Mouse (Mus musculus): ENCODE measurements around the gene Pgbd5. TPM values are rescaled to one million over a fixed set of nuclear protein-coding genes. Genes with fewer than 3 reads are reported as not detected.

Pgbd5 gene
- polyA plus RNA-seq (2012; rRNA removed), result 7.0 and 7.1 TPM in 2 replicates

GRCm38 (mm10) chr8:124439558-124439957, at the start of gene Pgbd5:
TSS of gene Pgbd5 (minus strand) at chr8:124439658.

Other genes with a start within 250 kb of the Pgbd5 start
- 39.0 and 40.7 TPM in 2 replicates for gene Galnt2, start 208.3 kb downstream of the Pgbd5 start, polyA plus RNA-seq (2012; rRNA removed)
- gene Cog2, start 81.1 kb upstream of the Pgbd5 start, polyA plus RNA-seq (2012; rRNA removed), result 32.8 and 57.4 TPM in 2 replicates
- 0.47 and 0.62 TPM in 2 replicates for gene Agt, start 130.0 kb upstream of the Pgbd5 start, polyA plus RNA-seq (2012; rRNA removed)
- not detected in 2 replicates for gene Capn9, start 136.5 kb upstream of the Pgbd5 start, polyA plus RNA-seq (2012; rRNA removed)
- 40.7 and 49.2 TPM in 2 replicates for gene 2310022B05Rik, start 223.7 kb upstream of the Pgbd5 start, polyA plus RNA-seq (2012; rRNA removed)